Mouse (Mus musculus) hematopoietic stem cell, adult 5-6 weeks (primary cell): Measurements from ENCODE around the gene Gtf2h4. TPM values are rescaled to one million over a fixed set of nuclear protein-coding genes. Genes with fewer than 3 reads are reported as not detected.
A peak's percentile ranks its signal among the peaks of the same experiment; 100 is the strongest.

Source experiments
- ATAC-seq, 2 experiments: fragments of 125-278 bp in 1 of 2; replicated peaks in 1 of 2; 2 replicates each; pipeline ENCODE4 v1.8.0; 2016 to 2017; ENCODE audit warnings: inconsistent platforms in 2 of 2, mild to moderate bottlenecking in 2 of 2, moderate number of reproducible peaks in 2 of 2, low read depth in 1 of 2, moderate TSS enrichment in 1 of 2; ENCODE audit not compliant: low FRiP score in 2 of 2, poor library complexity in 2 of 2, severe bottlenecking in 2 of 2, insufficient read depth in 1 of 2, low TSS enrichment in 1 of 2
- total RNA-seq: library from RNA; stranded (forward); fragments of 172-1452, 232-1000 nt; gene quantifications from 2 replicates; pipeline ENCODE4 v1.2.3, GENCODE M21; 2017

The Gtf2h4 gene
- total RNA-seq: 14.1 and 17.3 TPM in 2 replicates

DNA sequence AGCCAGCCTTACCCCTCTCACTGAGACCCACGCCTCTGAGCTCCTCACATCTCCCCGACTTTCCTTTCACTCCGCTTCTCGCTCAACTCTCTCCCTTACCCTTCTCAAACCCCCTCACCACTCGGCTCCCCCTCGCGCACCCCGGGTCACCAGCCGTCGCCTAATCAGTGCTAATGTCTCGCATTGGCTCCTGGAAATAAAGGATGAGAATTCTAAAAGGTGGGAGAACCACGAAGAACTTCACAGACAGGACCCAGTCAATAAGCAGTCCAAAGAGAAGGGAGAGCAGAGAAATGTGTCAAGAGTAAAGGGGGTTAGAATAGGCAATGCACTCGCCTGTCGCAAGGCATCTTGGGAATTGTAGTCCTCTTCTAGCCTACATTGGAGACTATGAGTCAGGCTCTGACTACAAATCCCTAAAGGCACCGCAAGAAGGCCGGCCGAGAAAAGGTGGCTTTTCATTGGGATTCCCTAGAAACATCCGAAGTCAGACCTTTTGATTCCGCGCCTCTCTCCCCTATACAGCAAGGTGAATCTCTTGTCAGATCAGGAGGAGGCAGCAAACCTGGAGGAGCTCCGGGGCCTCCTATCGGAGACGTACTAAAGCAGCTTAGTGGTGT, at the start of gene Gtf2h4:
Gene Gtf2h4 (minus strand): TSS at position 324 of the 620 bp plus-strand sequence.
- peak; percentile 98 for ATAC-seq

DNA sequence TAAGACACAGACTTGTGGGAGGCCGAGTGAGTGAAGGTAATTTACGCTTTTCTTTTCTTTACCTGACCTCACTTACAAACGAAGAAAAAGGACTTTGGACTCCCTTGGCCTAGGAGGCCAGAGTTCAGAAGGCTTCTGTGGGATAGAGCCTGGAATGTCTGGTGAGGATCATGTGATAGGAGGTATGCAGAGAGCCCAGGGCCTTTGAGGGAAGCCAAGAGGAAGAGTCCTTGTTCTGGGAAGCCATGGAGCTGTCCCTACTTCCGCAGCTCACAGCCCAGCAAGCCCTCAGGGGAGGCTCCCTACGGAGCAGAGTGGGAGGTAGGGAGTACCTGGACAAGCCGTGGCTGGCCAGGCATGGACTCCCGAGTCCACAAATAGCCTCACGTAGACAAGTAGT, 48.1 kb upstream of the Gtf2h4 start:
- ATAC-seq: no peak

DNA sequence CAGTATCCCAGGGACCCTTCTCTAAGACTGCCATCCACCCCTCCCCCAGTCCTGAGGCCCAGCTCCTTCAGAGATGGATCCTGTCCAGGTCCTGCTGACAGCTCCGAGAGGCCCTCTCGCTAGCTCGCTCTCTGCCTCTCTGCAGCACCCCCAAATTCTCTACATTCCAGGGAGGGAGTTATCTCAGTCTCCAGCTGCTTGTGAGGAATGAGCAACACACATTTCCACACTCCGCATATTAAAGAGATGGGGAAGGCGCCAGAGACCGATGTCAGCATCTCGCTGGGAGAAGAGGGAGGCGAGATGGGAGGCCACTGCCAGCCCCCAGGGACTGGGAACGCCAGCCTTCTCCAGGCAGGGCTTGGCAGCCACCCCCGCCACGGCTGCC, 46.8 kb upstream of the Gtf2h4 start:
- ATAC-seq: no peak

DNA sequence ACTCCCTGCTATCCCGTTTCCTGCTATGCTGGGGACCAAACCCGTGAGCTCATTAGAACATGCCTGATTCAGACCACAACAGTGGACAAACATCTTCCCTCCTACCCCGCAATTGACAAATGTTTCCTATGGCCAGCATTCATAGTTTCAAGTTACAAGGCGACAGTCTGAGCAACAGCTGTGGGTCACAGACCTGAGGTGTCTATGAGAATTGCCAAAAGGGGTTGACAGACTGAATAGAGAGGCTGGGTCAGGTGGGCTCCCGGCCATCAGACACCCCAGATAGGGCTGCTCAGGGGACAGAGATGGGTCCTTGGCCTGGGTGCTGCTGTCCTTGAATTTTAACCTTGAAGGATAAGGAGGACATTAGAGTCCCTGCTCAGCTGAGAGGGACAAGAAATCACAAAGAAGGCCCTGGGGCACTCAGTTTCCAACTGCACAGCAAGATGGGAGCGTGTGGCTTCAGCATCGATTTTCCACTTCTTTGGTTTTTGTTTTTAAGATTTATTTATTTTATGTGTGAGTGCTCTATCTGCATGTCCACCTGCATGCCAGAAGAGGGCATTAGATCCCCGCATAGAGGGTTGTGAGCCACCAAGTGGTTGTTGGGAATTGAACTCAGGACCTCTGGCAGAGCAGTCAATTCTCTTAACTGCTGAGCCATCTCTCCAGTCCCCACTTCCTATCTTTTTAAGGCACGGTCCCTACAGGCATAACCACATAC, 46.2 kb upstream of the Gtf2h4 start:
- no peak for ATAC-seq

DNA sequence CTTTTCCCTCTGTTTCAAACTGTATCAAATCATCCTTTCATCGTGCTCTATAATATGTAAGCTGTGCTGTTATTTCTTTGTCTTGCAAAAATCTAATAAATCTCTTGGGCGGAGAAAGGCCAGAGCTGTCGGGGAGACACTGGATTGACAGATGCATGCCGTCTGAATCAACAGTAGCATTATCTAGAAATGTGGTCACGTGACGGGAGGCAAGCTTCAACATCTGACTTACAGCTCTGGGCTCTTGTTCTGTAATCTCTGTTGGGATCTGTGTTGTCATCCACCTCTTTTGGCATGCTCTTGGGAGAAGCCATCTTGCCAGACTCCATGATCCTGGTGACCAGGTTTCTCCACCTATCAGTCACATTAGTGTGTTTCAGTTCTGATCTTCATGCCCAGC, 43.5 kb upstream of the Gtf2h4 start:
- ATAC-seq: no peak

DNA sequence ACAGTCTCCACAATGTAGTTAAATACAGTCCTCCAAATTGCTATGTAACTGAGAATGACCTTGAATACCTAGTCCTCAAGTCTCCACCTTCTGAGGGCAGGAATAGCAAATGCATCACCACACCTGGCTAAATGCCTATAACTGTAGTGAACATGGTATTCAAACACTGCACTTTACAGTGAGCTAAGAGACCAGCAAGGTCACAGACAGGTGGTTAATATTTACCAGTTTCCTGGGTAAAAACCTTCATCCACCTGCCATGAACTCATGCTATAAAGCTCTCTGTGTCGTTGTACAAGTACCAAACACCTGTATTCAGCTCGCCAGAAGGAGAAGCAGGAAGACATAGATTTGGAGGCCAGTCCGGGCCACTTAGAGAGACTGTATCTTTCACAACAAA, 42.6 kb upstream of the Gtf2h4 start:
- no peak for ATAC-seq

GRCm38 (mm10) chr17:35710705-35711347, 37.3 kb upstream of the Gtf2h4 start:
- no peak for ATAC-seq

DNA sequence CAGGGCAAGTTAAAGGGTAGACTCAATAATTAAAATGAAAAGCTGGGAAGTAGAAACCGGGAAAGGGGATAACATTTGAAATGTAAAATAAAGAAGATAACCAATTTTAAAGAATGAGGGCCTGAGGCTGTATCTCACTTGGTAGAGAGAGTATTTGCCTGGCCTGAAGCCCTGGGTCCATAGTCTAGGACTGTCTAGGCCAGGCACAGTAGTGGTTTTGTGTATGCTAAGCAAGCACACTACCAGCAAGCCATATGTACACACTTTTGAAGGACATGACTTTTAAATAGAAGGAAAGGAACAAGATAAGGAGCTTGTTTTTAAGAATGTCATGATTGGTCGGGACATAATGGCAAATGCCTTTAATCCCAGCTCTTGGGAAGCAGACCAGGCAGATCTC, 35.1 kb upstream of the Gtf2h4 start:
- no peak for ATAC-seq

DNA sequence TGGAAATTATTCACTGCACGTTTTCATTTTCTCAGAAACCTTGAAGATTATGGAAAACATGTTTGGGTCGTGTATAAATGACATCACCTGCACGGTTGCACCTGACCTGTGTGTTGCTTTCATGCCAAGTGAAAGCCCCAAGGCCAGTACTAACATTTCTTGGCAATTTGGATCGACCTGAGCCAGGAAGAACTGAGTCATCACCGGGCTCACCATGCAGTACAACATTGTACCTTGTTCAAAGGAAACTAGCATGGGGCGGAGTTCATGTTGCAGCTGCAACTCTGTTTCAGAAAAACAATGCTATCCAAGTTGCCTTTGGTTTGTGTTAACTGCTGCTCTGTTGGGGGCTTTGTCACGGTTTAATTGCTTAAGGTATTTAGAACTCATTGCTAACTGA, 34.4 kb upstream of the Gtf2h4 start:
- ATAC-seq: no peak

DNA sequence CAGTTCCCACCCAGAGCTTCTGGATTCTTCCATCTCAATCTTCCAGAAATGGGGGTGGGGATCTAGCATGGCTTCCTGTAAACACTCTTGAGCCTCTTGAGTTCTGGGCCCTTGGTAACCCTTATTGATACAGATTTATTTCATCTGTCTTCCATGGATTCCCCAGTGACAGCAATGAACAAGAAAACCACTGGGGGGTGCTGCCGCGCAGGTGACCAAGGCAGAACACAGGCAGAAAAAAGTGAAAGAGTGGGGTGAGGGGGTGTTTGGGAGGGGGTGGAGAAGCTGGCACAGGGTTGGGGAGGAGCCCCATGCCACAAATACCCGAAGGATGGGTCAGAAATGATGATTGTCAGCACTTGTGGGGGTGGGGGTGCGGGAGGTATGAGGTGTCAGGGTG, 32.3 kb upstream of the Gtf2h4 start:
- ATAC-seq: no peak

- 0 out of 4 replicates have a peak, but pooled peaks of 1 of the 2 experiments have one; percentile 18 for ATAC-seq
Observed at GRCm38 (mm10) chr17:35704621-35705464, 31.3 kb upstream of the Gtf2h4 start, which contains the start of gene Ddr1. Gene Ddr1, minus strand, starts transcription at chr17:35704621.

GRCm38 (mm10) chr17:35703751-35704271, 30.3 kb upstream of the Gtf2h4 start:
- ATAC-seq: no peak

DNA sequence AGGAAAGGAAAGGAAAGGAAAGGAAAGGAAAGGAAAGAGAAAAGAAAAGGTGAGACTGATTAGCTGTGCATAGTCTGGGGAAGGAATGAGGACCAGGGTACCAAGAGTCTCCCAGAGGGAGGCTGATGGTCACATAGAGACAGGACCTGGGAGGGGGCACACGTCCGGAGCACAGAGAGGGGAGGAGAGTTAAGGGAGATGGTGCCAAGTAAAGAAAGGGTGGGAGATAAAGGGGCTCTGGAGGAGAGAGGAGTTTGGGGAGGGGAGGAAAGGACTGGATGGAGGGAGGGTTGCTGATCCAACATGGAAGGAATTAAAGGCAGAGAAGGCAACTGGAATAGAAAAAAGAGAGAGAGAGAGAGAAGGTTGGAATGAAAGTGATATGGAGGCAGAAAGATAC, 29.5 kb upstream of the Gtf2h4 start:
- no peak for ATAC-seq

DNA sequence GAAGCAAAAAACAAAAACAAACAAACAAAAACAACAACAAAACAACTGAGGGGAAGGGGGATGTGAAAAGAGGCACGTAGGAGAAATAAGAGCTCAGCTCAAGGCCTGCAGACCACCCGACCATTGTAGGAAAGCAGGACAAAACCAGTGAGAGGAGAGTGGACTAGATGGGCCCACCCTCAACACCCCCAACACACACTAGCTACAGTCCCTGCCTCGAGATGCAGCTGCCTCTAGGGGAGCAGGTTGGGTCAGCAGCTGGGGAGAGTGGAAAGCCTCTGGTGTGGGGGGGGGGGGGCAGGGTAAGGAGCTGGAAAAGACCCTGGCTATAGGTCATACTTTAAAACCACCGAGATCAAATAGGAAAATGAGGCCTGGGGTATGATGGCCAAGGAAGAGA, 29.1 kb upstream of the Gtf2h4 start:
- no peak for ATAC-seq

DNA sequence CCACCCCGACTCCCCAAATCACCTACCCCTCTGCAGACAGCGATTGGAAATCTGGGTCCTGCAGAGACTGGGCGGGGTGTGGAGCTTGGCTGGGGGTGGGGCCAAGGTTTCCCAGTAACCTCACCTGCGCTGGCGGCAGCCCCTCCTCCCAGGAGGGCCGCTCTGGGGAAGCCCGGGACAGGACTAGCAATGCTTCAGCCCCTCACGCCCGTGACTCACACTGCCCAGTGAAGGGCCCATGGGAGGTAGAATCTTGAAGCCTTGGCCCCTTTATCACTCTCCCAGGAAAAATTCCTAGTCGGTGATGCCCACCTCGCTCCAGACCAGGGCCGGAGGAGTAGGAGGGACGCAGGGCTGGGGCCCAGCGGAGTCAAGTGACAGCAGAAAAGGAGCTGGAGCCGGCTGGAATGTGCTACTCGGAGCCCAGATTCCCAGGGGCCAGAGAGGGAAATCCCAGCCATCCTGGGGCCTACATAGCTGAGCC, 28.5 kb upstream of the Gtf2h4 start:
- no peak for ATAC-seq

DNA sequence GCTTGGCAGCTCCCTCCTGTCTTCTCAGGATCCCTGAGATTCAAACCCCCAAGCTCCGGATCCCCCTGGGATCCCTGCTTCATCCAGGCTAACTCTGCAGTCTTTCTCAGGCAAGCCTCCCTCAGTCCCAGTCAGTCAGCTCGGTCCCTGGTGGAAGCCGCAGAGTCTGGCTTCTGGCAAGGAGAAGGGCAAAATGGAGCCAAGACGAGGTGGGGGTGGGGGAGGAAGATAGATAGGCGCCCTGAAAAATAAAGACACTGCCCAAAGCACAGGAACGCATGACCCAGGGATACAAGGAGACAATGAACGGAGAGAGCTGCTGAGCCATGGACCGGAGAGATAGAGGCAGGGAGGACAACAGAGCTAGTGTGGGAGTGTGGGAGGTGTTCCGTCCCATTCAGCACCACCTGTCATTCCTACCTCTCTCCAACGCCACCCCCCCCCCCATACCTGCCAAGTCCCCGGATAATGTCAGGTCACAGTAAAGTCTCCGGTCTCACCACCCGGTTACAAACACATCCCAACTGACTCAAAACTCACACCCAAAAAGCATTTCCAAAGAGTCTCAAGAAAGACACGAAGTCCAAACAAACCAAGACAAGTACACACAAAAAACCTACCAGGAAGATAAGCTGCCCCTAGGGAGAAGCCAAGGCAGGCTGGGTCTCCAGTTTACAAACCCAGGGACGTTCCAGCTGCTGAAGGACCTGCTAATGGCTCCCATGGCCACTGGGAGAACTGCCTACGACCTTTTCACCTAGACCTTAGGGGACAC, 27.9 kb upstream of the Gtf2h4 start:
- no peak for ATAC-seq
